Mouse (Mus musculus) megakaryocyte, embryonic 14.5 days (primary cell): Measurements from ENCODE around the gene Prim2. TPM values are rescaled to one million over a fixed set of nuclear protein-coding genes. Genes with fewer than 3 reads are reported as not detected.

Experiments used
- H3K27me3 ChIP-seq: replicated peaks from 2 replicates; pipeline ENCODE3; 2012; ENCODE audit warnings: inconsistent platforms
- H3K36me3 ChIP-seq: replicated peaks from 2 replicates; pipeline ENCODE3; 2012; ENCODE audit warnings: low read length, inconsistent platforms, mixed read lengths
- H3K4me1 ChIP-seq: 2 replicates; pipeline ENCODE4 v1.6.1; 2012; ENCODE audit warnings: inconsistent platforms
- H3K4me3 ChIP-seq: replicated peaks from 2 replicates; pipeline ENCODE3; 2012; ENCODE audit warnings: moderate library complexity, mild to moderate bottlenecking, inconsistent platforms
- H3K9me3 ChIP-seq: 2 replicates; pipeline ENCODE4 v1.6.1; 2012; ENCODE audit warnings: inconsistent platforms
- FLI1 ChIP-seq: IDR thresholded peaks from 2 replicates; pipeline ENCODE4 v1.6.1; 2012; ENCODE audit warnings: low read length, inconsistent platforms, mixed read lengths
- GATA1 ChIP-seq: IDR thresholded peaks from 3 replicates; pipeline ENCODE4 v1.6.1; 2012; ENCODE audit warnings: mixed read lengths, low read length, inconsistent platforms, borderline replicate concordance
- polyA plus RNA-seq: library from polyadenylated mRNA; stranded (reverse); fragments of >175 nt; gene quantifications from 2 replicates; pipeline ENCODE4 v1.2.3, GENCODE M21; 2012; ENCODE audit warnings: low replicate concordance; ENCODE audit not compliant: insufficient read depth

Gene Prim2
- polyA plus RNA-seq, 1 experiment: 2.1 TPM

GRCm38 (mm10) chr1:33591997-33592608 lies 77.5 kb downstream of the Prim2 start:
- no peak for TF ChIP-seq FLI1
- TF ChIP-seq GATA1: no peak
- Histone ChIP-seq H3K36me3 (peaks cover 5% of the 10 kb centered on the region), H3K27me3 (no peaks in the 10 kb centered on the region), H3K9me3 (no peaks in the 10 kb centered on the region), H3K4me1 (peaks cover 19% of the 10 kb centered on the region), H3K4me3 (no peak overlapping the region)

- Histone ChIP-seq H3K4me1 (peaks cover 19% of the 10 kb centered on the region), H3K4me3 (no peak overlapping the region), H3K36me3 (peaks cover 7% of the 10 kb centered on the region), H3K27me3 (no peaks in the 10 kb centered on the region), H3K9me3 (no peaks in the 10 kb centered on the region)
- TF ChIP-seq GATA1 (no peak), FLI1 (no peak)
These were observed 78.8 kb downstream of the Prim2 start for GRCm38 (mm10) chr1:33590556-33591411.

- Histone ChIP-seq H3K4me3 (no peak overlapping the region), H3K9me3 (no peaks in the 10 kb centered on the region), H3K27me3 (no peaks in the 10 kb centered on the region), H3K4me1 (peaks cover 23% of the 10 kb centered on the region), H3K36me3 (peaks cover 7% of the 10 kb centered on the region)
- TF ChIP-seq FLI1: no peak
- TF ChIP-seq GATA1: no peak
These were observed 80.1 kb downstream of the Prim2 start for GRCm38 (mm10) chr1:33589531-33589930.

- peaks cover 25% of the 10 kb centered on the region for H3K4me1 ChIP-seq
- no peaks in the 10 kb centered on the region for H3K9me3 ChIP-seq
- no peaks in the 10 kb centered on the region for H3K27me3 ChIP-seq
- H3K4me3 ChIP-seq: no peak overlapping the region
- peaks cover 4% of the 10 kb centered on the region for H3K36me3 ChIP-seq
- TF ChIP-seq GATA1 (no peak), FLI1 (no peak)
These were observed 81.0 kb downstream of the Prim2 start for GRCm38 (mm10) chr1:33588557-33588956.

- no peaks in the 10 kb centered on the region for H3K9me3 ChIP-seq
- H3K4me3 ChIP-seq: no peak overlapping the region
- peaks cover 39% of the 10 kb centered on the region for H3K4me1 ChIP-seq
- peaks cover 8% of the 10 kb centered on the region for H3K36me3 ChIP-seq
- no peaks in the 10 kb centered on the region for H3K27me3 ChIP-seq
- no peak for TF ChIP-seq GATA1
- TF ChIP-seq FLI1: no peak
These were observed 85.0 kb downstream of the Prim2 start for GRCm38 (mm10) chr1:33584590-33584978.

- peaks cover 39% of the 10 kb centered on the region for H3K4me1 ChIP-seq
- H3K36me3 ChIP-seq: peaks cover 8% of the 10 kb centered on the region
- TF ChIP-seq FLI1: no peak
- TF ChIP-seq GATA1: no peak
- H3K9me3 ChIP-seq: no peaks in the 10 kb centered on the region
- no peaks in the 10 kb centered on the region for H3K27me3 ChIP-seq
- H3K4me3 ChIP-seq: no peak overlapping the region
These were observed 85.6 kb downstream of the Prim2 start for GRCm38 (mm10) chr1:33583817-33584589.

- TF ChIP-seq FLI1: no peak
- no peak for TF ChIP-seq GATA1
- Histone ChIP-seq H3K4me1 (peaks cover 32% of the 10 kb centered on the region), H3K9me3 (no peaks in the 10 kb centered on the region), H3K4me3 (peak overlapping the region; percentile 46), H3K27me3 (no peaks in the 10 kb centered on the region), H3K36me3 (peaks cover 11% of the 10 kb centered on the region)
These were observed 91.0 kb downstream of the Prim2 start for GRCm38 (mm10) chr1:33578593-33578992.

GRCm38 (mm10) chr1:33574459-33574858 lies 95.1 kb downstream of the Prim2 start:
- H3K4me3 ChIP-seq: no peak overlapping the region

GRCm38 (mm10) chr1:33565764-33566401 lies 103.7 kb downstream of the Prim2 start:
- TF ChIP-seq GATA1 (no peak), FLI1 (no peak)
- no peak overlapping the region for H3K4me3 ChIP-seq
- H3K4me1 ChIP-seq: peaks cover 14% of the 10 kb centered on the region
- peaks cover 4% of the 10 kb centered on the region for H3K36me3 ChIP-seq
- no peaks in the 10 kb centered on the region for H3K27me3 ChIP-seq
- H3K9me3 ChIP-seq: no peaks in the 10 kb centered on the region

More at GRCm38 (mm10) chr1:33574459-33574858, 95.1 kb downstream of the Prim2 start:
- Histone ChIP-seq H3K4me1 (peaks cover 25% of the 10 kb centered on the region), H3K9me3 (no peaks in the 10 kb centered on the region), H3K27me3 (no peaks in the 10 kb centered on the region), H3K36me3 (peaks cover 7% of the 10 kb centered on the region)
- TF ChIP-seq GATA1 (no peak), FLI1 (no peak)
